Comparison of ENCODE assay signal across 8 mouse cellular contexts in genomic region chr4:44664004-44664766, GRCm38 (mm10). TPM values are rescaled to one million over a fixed set of nuclear protein-coding genes. Genes with fewer than 3 reads are reported as not detected.
DNase-seq lines count a peak whose midpoint lies in the region; ATAC-seq and TF ChIP-seq lines count a peak whose summit lies in the region.

No protein-coding gene starts in this region.

- H3K4me1 ChIP-seq in neural tube, embryonic 15.5 days = peaks cover 15% of the 10 kb centered on the region

- peak overlapping the region; percentile 94 for H3K4me2 ChIP-seq in neural tube, embryonic 15.5 days

- peak overlapping the region; percentile 65 for H3K4me3 ChIP-seq in gastrocnemius, adult 2 months
- peak overlapping the region; percentile 55 for H3K4me3 ChIP-seq in neural tube, embryonic 15.5 days (replicated peaks)

- ATAC-seq in frontal cortex, adult (ENCODE audit: low TSS enrichment) = peak; percentile 52; the same call in 1 of the 2 replicates
- ATAC-seq in neural tube, embryonic 15.5 days (ENCODE audit: low FRiP score) = peak; percentile 77

- intact Hi-C loops in gastrocnemius, adult 2 months (cut with DNase I) = loop anchor here (10.0 kb wide), 1 partner anchor 99 kb away; no protein-coding TSS in a partner anchor
- intact Hi-C loops in left cerebral cortex, postnatal 4 days (cut with DNase I) = loop anchor here (10.0 kb wide), 1 partner anchor 99 kb away; no protein-coding TSS in a partner anchor

- peak overlapping the region; percentile 57 for H3K9ac ChIP-seq in neural tube, embryonic 15.5 days (replicated peaks)

- DNase-seq in gastrocnemius, adult 2 months = peak; percentile 22
- no peak for DNase-seq in gastrocnemius, adult 18-20 months (ENCODE audit: low spot score)
- DNase-seq in right cerebral cortex, adult 18-20 months = peak; percentile 8
- DNase-seq in right cerebral cortex, postnatal 36 days (ENCODE audit: low spot score in 2 of 2) = no peak
- peak; percentile 64 for DNase-seq in left cerebral cortex, postnatal 4 days
- DNase-seq in thymus, postnatal 25 days = no peak

- WGBS in neural tube, embryonic 15.5 days = under 1% methylated on average over 80 of the region's 81 CpGs

- no peak; the same call in 1 of the 2 replicates for TF ChIP-seq CTCF in gastrocnemius, adult 2 months (IDR thresholded peaks at IDR 0.05)

- no peaks in the 10 kb centered on the region for H3K36me3 ChIP-seq in neural tube, embryonic 15.5 days

- no peaks in the 10 kb centered on the region for H3K9me3 ChIP-seq in neural tube, embryonic 15.5 days (replicated peaks)

- peaks cover 44% of the 10 kb centered on the region for H3K27me3 ChIP-seq in neural tube, embryonic 15.5 days (replicated peaks)

- no peak overlapping the region for H3K27ac ChIP-seq in gastrocnemius, adult 2 months
- H3K27ac ChIP-seq in neural tube, embryonic 15.5 days (replicated peaks) = peak overlapping the region; percentile 60

RNA-seq across cellular contexts. Expression of gene Pax5, which starts 46.1 kb away (rescaled TPM):
- under 1 TPM in 1 of 2 experiments, not detected in 1; 0.10 TPM for total RNA-seq in gastrocnemius, adult 2 months (2021)
- total RNA-seq in gastrocnemius, adult 18-20 months (2021) = under 1 TPM in 1 of 2 experiments, not detected in 1; 0.02 TPM
- 1 to 10 TPM; 1.0 to 1.8 TPM for total RNA-seq in left cerebral cortex, postnatal 4 days (2021)
- 0.86 and 1.2 TPM in 2 replicates for polyA plus RNA-seq in neural tube, embryonic 15.5 days (2015; fragmentation: Nextera tagmentation; extraction: Ambion mirVana)

Comparison
In these comparisons a context has a peak if more than half of its experiments do, and no peak if none do; other contexts are left out.
1. DNase-seq: peak in gastrocnemius, adult 2 months (single experiment), right cerebral cortex, adult 18-20 months (single experiment) and left cerebral cortex, postnatal 4 days (single experiment); none in gastrocnemius, adult 18-20 months (single experiment), right cerebral cortex, postnatal 36 days (0 of 2) and thymus, postnatal 25 days (single experiment).